Comparison of ENCODE assay signal across 7 mouse cellular contexts in genomic region chr13:109261642-109262220, GRCm38 (mm10).
DNase-seq lines count a peak whose midpoint lies in the region; ATAC-seq and TF ChIP-seq lines count a peak whose summit lies in the region.

No protein-coding gene starts in this region.

- H3K4me2 ChIP-seq in lung, embryonic 16.5 days (ENCODE audit: low read depth, low read length): peak overlapping the region; percentile 82
- H3K4me2 ChIP-seq in forebrain, postnatal 0 days (ENCODE audit: low read depth): no peak overlapping the region
- H3K4me2 ChIP-seq in liver, postnatal 0 days (ENCODE audit: low read depth, low read length): peak overlapping the region; percentile 81
- H3K4me2 ChIP-seq in stomach, postnatal 0 days (replicated peaks; ENCODE audit: low read depth): peak overlapping the region; percentile 78

- H3K9me3 ChIP-seq in lung, embryonic 16.5 days (ENCODE audit: control insufficient read depth, low read length): no peaks in the 10 kb centered on the region
- H3K9me3 ChIP-seq in forebrain, postnatal 0 days (ENCODE audit: low read length): no peaks in the 10 kb centered on the region
- no peaks in the 10 kb centered on the region for H3K9me3 ChIP-seq in liver, postnatal 0 days (ENCODE audit: low read length)
- H3K9me3 ChIP-seq in stomach, postnatal 0 days (ENCODE audit: control insufficient read depth, low read length): no peaks in the 10 kb centered on the region

- H3K27ac ChIP-seq in lung, embryonic 16.5 days (ENCODE audit: low read length): no peak overlapping the region
- H3K27ac ChIP-seq in forebrain, postnatal 0 days (ENCODE audit: low read depth, low read length): no peak overlapping the region
- H3K27ac ChIP-seq in liver, postnatal 0 days (ENCODE audit: low read depth): no peak overlapping the region
- 0 out of 2 replicates have a peak overlapping the region, but pooled peaks have one; percentile 13 for H3K27ac ChIP-seq in stomach, postnatal 0 days (replicated peaks)

- peak overlapping the region; percentile 55 for H3K4me3 ChIP-seq in lung, embryonic 16.5 days (ENCODE audit: low read length)
- H3K4me3 ChIP-seq in forebrain, postnatal 0 days (ENCODE audit: low read depth, low read length): no peak overlapping the region
- H3K4me3 ChIP-seq in liver, postnatal 0 days (ENCODE audit: low read depth, low read length): no peak overlapping the region
- peak overlapping the region; percentile 65 for H3K4me3 ChIP-seq in stomach, postnatal 0 days (ENCODE audit: low read depth, low read length)

- H3K27me3 ChIP-seq in lung, embryonic 16.5 days (ENCODE audit: control insufficient read depth, insufficient read depth, low read depth, low read length): no peaks in the 10 kb centered on the region
- H3K27me3 ChIP-seq in forebrain, postnatal 0 days (ENCODE audit: insufficient read depth, low read length): no peaks in the 10 kb centered on the region
- H3K27me3 ChIP-seq in liver, postnatal 0 days (ENCODE audit: insufficient read depth, low read length): no peaks in the 10 kb centered on the region
- H3K27me3 ChIP-seq in stomach, postnatal 0 days (ENCODE audit: control insufficient read depth, insufficient read depth, low read length): no peaks in the 10 kb centered on the region

- H3K4me1 ChIP-seq in lung, embryonic 16.5 days (replicated peaks; ENCODE audit: control insufficient read depth, insufficient read depth, low read length): 0 out of 2 replicates have a peak, but pooled peaks cover 4% of the 10 kb centered on the region
- H3K4me1 ChIP-seq in forebrain, postnatal 0 days (ENCODE audit: insufficient read depth): no peaks in the 10 kb centered on the region
- 0 out of 2 replicates have a peak, but pooled peaks cover 5% of the 10 kb centered on the region for H3K4me1 ChIP-seq in liver, postnatal 0 days (ENCODE audit: insufficient read depth)
- no peaks in the 10 kb centered on the region for H3K4me1 ChIP-seq in stomach, postnatal 0 days (replicated peaks; ENCODE audit: control insufficient read depth, insufficient read depth)

- H3K9ac ChIP-seq in lung, embryonic 16.5 days (ENCODE audit: low read length): no peak overlapping the region
- no peak overlapping the region for H3K9ac ChIP-seq in forebrain, postnatal 0 days
- no peak overlapping the region for H3K9ac ChIP-seq in liver, postnatal 0 days (replicated peaks)
- no peak overlapping the region for H3K9ac ChIP-seq in stomach, postnatal 0 days (ENCODE audit: low read length)

- TF ChIP-seq EP300 in liver, postnatal 0 days (IDR thresholded peaks at IDR 0.05; ENCODE audit: low read depth): no peak
- no peak for TF ChIP-seq EP300 in stomach, postnatal 0 days (optimal IDR thresholded peaks at IDR 0.05)

- no peak for ATAC-seq in lung, embryonic 16.5 days (ENCODE audit: low read depth)
- peak; percentile 28; the same call in 1 of the 2 replicates for ATAC-seq in forebrain, postnatal 0 days
- ATAC-seq in liver, postnatal 0 days: no peak
- ATAC-seq in stomach, postnatal 0 days (ENCODE audit: low FRiP score, low TSS enrichment): no peak; the same call in 1 of the 2 replicates

- no peak for TF ChIP-seq CTCF in forebrain, postnatal 0 days (IDR thresholded peaks at IDR 0.05; ENCODE audit: low read depth)
- no peak for TF ChIP-seq CTCF in liver, postnatal 0 days (IDR thresholded peaks at IDR 0.05; ENCODE audit: low read depth)
- no peak for TF ChIP-seq CTCF in stomach, postnatal 0 days (IDR thresholded peaks at IDR 0.05; ENCODE audit: low read depth)

- 20% methylated on average over 5 of the region's 5 CpGs for WGBS in lung, embryonic 16.5 days
- WGBS in forebrain, postnatal 0 days: 21% methylated on average over 5 of the region's 5 CpGs
- 17% methylated on average over 5 of the region's 5 CpGs for WGBS in liver, postnatal 0 days (ENCODE audit: insufficient replicate concordance)
- 27% methylated on average over 5 of the region's 5 CpGs for WGBS in stomach, postnatal 0 days

- H3K36me3 ChIP-seq in lung, embryonic 16.5 days (ENCODE audit: control insufficient read depth, insufficient read depth, low read length): no peaks in the 10 kb centered on the region
- H3K36me3 ChIP-seq in forebrain, postnatal 0 days (ENCODE audit: insufficient read depth): no peaks in the 10 kb centered on the region
- H3K36me3 ChIP-seq in liver, postnatal 0 days (replicated peaks; ENCODE audit: insufficient read depth, low read length): no peaks in the 10 kb centered on the region
- H3K36me3 ChIP-seq in stomach, postnatal 0 days (ENCODE audit: control insufficient read depth, insufficient read depth, low read length): no peaks in the 10 kb centered on the region

- no peak for DNase-seq in lung, postnatal 4 days
- no peak for DNase-seq in forebrain, postnatal 0 days
- DNase-seq in liver, postnatal 0 days: no peak
- no peak for DNase-seq in stomach, postnatal 0 days (ENCODE audit: low spot score)
- no peak for DNase-seq in right cerebral cortex, postnatal 36 days (ENCODE audit: low spot score in 2 of 2)
- no peak for DNase-seq in layer of hippocampus, postnatal 14 days (ENCODE audit: low spot score in 2 of 2)

Comparison
In these comparisons a context has a peak if more than half of its experiments do, and no peak if none do; other contexts are left out.
1. H3K4me3 ChIP-seq: peak in lung, embryonic 16.5 days (single experiment) and stomach, postnatal 0 days (single experiment); none in forebrain, postnatal 0 days (single experiment) and liver, postnatal 0 days (single experiment).